Mouse (Mus musculus): ENCODE results near the gene Barx2. TPM values are rescaled to one million over a fixed set of nuclear protein-coding genes. Genes with fewer than 3 reads are reported as not detected.
A peak's percentile ranks its signal among the peaks of the same experiment; 100 is the strongest.

The Barx2 gene
- polyA plus RNA-seq, 1 experiment from 2014 or later = not detected

DNA sequence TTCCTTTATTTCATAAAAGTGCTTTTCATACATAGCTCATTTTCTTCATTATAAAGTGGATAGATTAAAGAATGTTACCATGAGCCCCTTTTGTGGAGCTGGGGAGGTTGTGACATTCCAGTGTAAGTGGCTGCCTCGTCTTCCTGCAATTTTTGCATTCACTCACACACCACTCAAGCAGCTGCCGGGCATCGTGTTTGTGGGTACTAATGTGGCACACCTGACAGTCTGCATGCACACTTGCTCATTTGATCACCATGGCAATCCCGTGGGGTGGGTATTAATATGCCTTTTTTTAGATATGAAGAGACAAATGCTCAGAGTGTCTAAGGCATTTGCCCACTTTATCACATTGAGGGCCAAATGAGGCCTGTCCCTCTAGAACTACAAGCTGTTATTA is 24.9 kb downstream of the Barx2 start:
- Histone ChIP-seq H3K36me3 (no peaks in the 10 kb centered on the region), H3K4me3 (no peak overlapping the region), H3K4me2 (no peak overlapping the region), H3K4me1 (replicated peaks) (no peaks in the 10 kb centered on the region), H3K9ac (no peak overlapping the region), H3K9me3 (replicated peaks) (no peaks in the 10 kb centered on the region), H3K27me3 (replicated peaks) (no peaks in the 10 kb centered on the region), H3K27ac (ENCODE audit: poor library complexity, severe bottlenecking) (no peak overlapping the region)
- ATAC-seq (ENCODE audit: insufficient number of reproducible peaks, low FRiP score) = no peak
- WGBS = 57% methylated on average over 4 of the region's 4 CpGs

DNA sequence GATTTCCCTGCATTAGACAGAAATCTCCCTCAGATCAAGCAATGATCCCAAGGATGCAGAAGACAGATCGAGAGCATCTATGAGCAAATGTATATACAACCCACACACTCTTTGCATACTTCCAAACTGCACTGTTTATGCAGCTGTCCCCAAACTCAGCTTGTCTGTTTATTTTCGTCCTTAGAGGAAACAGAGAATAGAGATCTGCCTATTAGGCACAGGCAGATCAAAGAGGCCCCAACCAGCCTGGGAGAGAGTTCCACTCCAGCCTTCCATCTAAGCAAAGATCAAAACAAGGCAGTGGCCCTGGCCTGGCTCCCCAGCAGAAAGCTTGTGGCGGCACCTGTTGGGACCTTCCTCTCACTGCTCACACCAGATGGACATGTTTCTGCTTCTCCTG is 27.0 kb downstream of the Barx2 start:
- Histone ChIP-seq H3K36me3 (no peaks in the 10 kb centered on the region), H3K27me3 (replicated peaks) (no peaks in the 10 kb centered on the region), H3K4me1 (replicated peaks) (no peaks in the 10 kb centered on the region), H3K9ac (no peak overlapping the region), H3K4me2 (no peak overlapping the region), H3K27ac (ENCODE audit: poor library complexity, severe bottlenecking) (no peak overlapping the region), H3K4me3 (no peak overlapping the region), H3K9me3 (replicated peaks) (no peaks in the 10 kb centered on the region)
- 55% methylated on average over 3 of the region's 3 CpGs for WGBS
- no peak for ATAC-seq (ENCODE audit: insufficient number of reproducible peaks, low FRiP score)

DNA sequence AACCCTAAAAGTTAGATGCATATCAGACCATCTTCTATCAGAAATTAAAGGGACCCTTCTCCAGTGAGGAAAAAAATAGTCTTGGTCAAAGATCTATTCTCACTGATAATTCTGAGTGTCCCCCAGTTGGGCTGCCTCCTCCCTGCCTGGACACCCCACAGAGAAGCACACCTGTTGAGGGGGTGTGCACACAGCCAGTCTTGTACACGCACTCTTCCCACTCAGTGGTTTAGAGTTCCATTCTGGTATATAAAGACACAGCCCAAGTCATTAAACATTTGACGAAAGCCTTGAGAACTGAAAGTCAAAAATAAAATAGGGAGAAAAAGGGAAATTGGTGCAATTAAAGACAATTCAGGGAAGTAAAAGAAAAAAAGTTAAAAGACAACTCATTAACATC is 30.9 kb downstream of the Barx2 start:
- Histone ChIP-seq H3K27me3 (replicated peaks) (no peaks in the 10 kb centered on the region), H3K9me3 (replicated peaks) (no peaks in the 10 kb centered on the region), H3K4me2 (no peak overlapping the region), H3K4me1 (replicated peaks) (no peaks in the 10 kb centered on the region), H3K27ac (ENCODE audit: poor library complexity, severe bottlenecking) (no peak overlapping the region), H3K4me3 (no peak overlapping the region), H3K36me3 (no peaks in the 10 kb centered on the region), H3K9ac (no peak overlapping the region)
- 83% methylated on average over 2 of the region's 2 CpGs for WGBS
- no peak for ATAC-seq (ENCODE audit: insufficient number of reproducible peaks, low FRiP score)

DNA sequence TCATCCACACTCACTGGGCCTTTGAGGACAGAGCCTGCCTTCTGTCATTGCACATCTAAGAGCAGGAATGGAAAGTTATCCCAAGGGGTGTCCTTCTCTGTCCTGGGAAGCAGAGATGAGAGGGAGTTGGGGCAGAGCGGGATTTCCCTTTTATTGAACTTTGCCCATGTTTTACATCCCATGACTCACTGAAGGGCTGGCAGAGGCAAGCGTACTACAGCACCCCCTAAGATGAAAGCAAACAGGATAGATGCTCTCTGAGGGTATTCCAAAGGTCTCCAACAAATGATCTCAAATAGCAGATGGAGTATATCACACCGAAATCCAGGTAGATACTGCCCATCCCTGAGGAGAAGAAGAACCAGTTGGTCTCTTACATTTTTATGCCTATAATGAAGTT is 37.7 kb downstream of the Barx2 start:
- H3K4me3 ChIP-seq = no peak overlapping the region
- no peaks in the 10 kb centered on the region for H3K4me1 ChIP-seq (replicated peaks)
- 83% methylated on average over 3 of the region's 3 CpGs for WGBS
- H3K27ac ChIP-seq (ENCODE audit: poor library complexity, severe bottlenecking) = no peak overlapping the region
- no peak overlapping the region for H3K9ac ChIP-seq
- ATAC-seq (ENCODE audit: insufficient number of reproducible peaks, low FRiP score) = no peak
- no peaks in the 10 kb centered on the region for H3K9me3 ChIP-seq (replicated peaks)
- no peak overlapping the region for H3K4me2 ChIP-seq
- no peaks in the 10 kb centered on the region for H3K36me3 ChIP-seq
- no peaks in the 10 kb centered on the region for H3K27me3 ChIP-seq (replicated peaks)

DNA sequence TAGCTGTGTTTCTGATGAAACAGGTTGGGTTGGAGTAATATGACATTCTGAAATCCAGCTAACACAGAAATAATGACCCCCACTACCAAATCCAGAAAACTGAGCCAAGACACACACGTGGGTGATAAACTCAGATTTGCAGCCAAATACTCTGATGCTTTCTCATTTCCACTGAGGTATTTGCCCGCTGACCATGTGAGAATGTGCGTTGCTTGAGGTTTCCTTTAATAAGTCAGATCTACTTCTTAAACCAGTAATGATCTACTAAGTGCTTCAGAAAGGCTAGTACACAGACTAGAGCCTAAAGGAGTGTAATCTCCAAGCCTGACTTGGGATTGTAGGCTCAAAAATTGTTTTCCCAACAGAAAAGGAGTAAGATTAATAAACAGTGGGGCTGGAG is 39.0 kb downstream of the Barx2 start:
- H3K4me1 ChIP-seq (replicated peaks) = no peaks in the 10 kb centered on the region
- H3K27me3 ChIP-seq (replicated peaks) = no peaks in the 10 kb centered on the region
- no peak overlapping the region for H3K4me2 ChIP-seq
- no peak overlapping the region for H3K27ac ChIP-seq (ENCODE audit: poor library complexity, severe bottlenecking)
- 72% methylated on average over 3 of the region's 3 CpGs for WGBS
- no peak overlapping the region for H3K4me3 ChIP-seq
- no peaks in the 10 kb centered on the region for H3K36me3 ChIP-seq
- no peaks in the 10 kb centered on the region for H3K9me3 ChIP-seq (replicated peaks)
- ATAC-seq (ENCODE audit: insufficient number of reproducible peaks, low FRiP score) = no peak
- no peak overlapping the region for H3K9ac ChIP-seq

DNA sequence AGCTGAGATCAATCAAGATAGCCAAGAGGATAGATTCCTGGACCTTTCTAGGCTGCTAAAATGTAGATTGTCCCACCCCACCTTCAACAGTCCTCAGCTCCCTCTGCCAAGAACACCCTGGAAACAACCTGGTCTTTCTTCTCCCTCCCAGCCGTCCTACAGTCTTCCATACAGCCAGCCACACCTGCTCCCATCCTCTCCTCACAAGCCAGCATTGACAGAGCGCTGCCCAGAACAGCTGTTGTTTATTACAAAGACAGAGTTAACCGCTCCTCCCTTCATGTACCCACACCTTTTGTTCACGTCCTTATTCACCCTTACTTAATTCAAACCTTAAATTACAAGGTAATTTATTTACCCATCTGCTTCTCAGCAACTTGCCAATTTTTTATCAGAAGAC is 41.9 kb downstream of the Barx2 start:
- Histone ChIP-seq H3K27ac (ENCODE audit: poor library complexity, severe bottlenecking) (no peak overlapping the region), H3K4me3 (no peak overlapping the region), H3K9me3 (replicated peaks) (no peaks in the 10 kb centered on the region), H3K27me3 (replicated peaks) (no peaks in the 10 kb centered on the region), H3K9ac (no peak overlapping the region), H3K36me3 (no peaks in the 10 kb centered on the region), H3K4me2 (no peak overlapping the region), H3K4me1 (replicated peaks) (no peaks in the 10 kb centered on the region)
- no peak for ATAC-seq (ENCODE audit: insufficient number of reproducible peaks, low FRiP score)
- 55% methylated on average over 4 of the region's 4 CpGs for WGBS

DNA sequence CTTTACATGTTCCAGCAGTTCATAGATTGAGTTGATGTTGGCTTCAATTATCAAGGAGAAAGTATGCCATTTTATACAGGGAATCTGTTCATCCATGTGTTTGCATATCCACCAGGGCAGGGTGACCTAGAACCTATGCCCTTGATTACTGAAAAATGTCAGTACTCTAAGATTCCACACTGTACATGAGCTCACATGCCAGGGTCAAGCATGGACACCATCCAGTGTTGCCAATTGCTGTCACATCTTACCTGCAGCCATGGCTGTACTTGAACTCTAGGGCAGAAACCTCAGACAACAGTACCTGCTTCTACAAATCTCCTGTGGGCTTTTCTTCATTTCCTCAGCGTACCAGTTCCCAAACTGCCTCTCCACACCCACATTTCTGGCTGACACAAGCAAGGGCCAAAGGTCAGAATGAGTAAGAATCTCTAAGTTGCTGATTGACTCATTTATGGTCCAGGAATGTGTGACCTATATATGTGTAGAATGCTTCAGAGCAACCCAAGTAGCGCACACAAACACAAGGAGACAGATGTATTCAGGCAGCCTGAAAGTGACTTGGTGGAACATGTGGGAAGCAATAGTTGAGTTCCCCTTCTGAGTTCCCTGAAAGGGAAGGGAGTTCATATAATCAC is 44.3 kb downstream of the Barx2 start:
- Histone ChIP-seq H3K4me3 (no peak overlapping the region), H3K27me3 (replicated peaks) (no peaks in the 10 kb centered on the region), H3K36me3 (no peaks in the 10 kb centered on the region), H3K27ac (ENCODE audit: poor library complexity, severe bottlenecking) (no peak overlapping the region), H3K4me1 (replicated peaks) (no peaks in the 10 kb centered on the region), H3K4me2 (no peak overlapping the region), H3K9ac (no peak overlapping the region), H3K9me3 (replicated peaks) (no peaks in the 10 kb centered on the region)
- no peak for ATAC-seq (ENCODE audit: insufficient number of reproducible peaks, low FRiP score)
- 79% methylated on average over 2 of the region's 2 CpGs for WGBS

DNA sequence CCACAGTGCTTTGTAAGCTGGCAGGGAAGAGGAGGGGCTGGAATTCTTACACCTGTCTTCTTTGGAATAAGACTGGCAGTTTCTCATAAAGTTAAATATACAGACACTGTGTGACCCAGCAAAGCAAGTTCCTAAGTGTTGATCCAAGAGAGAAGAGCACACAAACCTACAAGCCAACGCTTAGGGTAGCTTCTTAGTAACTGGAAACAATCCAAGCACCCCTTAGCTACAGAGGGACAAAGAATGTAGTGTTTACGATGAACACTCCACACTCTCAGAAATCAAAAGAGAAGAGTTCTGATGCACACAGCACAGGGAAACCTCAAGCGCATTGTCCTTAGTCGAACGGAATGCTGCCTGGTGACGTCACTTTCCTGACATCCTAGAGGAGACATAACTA is 49.4 kb downstream of the Barx2 start:
- ATAC-seq (ENCODE audit: insufficient number of reproducible peaks, low FRiP score) = no peak
- 77% methylated on average over 6 of the region's 6 CpGs for WGBS
- no peak overlapping the region for H3K27ac ChIP-seq (ENCODE audit: poor library complexity, severe bottlenecking)
- no peak overlapping the region for H3K4me2 ChIP-seq
- no peaks in the 10 kb centered on the region for H3K9me3 ChIP-seq (replicated peaks)
- peaks cover 9% of the 10 kb centered on the region for H3K27me3 ChIP-seq (replicated peaks)
- H3K9ac ChIP-seq = no peak overlapping the region
- no peaks in the 10 kb centered on the region for H3K4me1 ChIP-seq (replicated peaks)
- no peak overlapping the region for H3K4me3 ChIP-seq
- no peaks in the 10 kb centered on the region for H3K36me3 ChIP-seq

DNA sequence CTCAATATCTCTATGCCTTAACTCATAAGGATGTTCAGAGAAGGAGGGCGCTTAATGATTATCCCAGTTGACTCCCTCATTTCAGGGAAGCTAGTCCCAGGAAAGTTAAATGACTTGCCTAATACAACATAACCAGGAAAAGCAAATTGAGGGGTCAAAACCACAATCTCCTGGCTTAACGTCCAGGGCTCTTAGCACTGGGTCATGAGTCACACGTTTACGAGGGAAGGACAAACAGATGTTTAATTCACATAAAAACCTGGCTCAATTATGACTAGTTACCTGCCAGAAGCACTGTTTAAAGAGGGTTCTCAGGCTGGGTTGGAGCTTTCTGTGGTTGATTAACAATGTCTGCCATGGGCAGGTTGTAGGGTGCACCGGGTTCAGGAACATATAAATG is 53.8 kb downstream of the Barx2 start:
- Histone ChIP-seq H3K9me3 (replicated peaks) (no peaks in the 10 kb centered on the region), H3K4me1 (replicated peaks) (no peaks in the 10 kb centered on the region), H3K27me3 (replicated peaks) (peaks cover 15% of the 10 kb centered on the region), H3K9ac (no peak overlapping the region), H3K4me3 (no peak overlapping the region), H3K27ac (ENCODE audit: poor library complexity, severe bottlenecking) (no peak overlapping the region), H3K36me3 (no peaks in the 10 kb centered on the region), H3K4me2 (no peak overlapping the region)
- 78% methylated on average over 5 of the region's 5 CpGs for WGBS
- ATAC-seq (ENCODE audit: insufficient number of reproducible peaks, low FRiP score) = no peak

DNA sequence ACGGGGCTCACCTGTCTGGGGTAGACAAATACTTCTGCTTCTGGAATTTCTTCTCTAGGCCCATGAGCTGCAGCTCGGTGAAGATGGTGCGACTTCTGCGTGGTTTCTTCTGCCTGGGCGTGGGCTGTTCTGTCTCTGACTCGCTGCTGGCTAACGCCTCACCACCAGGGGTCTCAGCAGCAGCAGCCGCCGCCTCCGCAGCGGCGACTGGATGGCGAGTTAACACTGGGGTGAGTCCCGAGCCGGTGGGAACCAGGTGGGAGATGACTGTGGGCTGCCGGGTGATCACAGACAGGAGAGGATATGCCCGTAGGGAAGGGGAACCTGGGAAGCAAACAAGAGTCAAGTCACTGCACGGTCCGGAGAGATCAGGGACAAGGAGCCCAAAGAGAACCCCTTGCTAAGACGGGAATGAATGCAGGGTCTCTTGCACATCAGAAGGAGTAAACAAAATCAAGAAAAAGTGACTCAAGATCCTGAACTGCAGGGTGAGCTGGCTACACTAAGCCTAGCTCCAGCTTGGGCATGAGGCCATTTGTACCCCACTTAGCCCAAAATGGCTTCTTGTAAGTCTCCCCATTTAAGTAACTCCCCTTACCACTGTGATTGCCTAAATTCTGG is 54.4 kb downstream of the Barx2 start:
- Histone ChIP-seq H3K4me2 (peak overlapping the region; percentile 63), H3K36me3 (no peaks in the 10 kb centered on the region), H3K9ac (no peak overlapping the region), H3K27ac (ENCODE audit: poor library complexity, severe bottlenecking) (no peak overlapping the region), H3K4me3 (0 out of 2 replicates have a peak overlapping the region, but pooled peaks have one; percentile 18), H3K4me1 (replicated peaks) (no peaks in the 10 kb centered on the region), H3K27me3 (replicated peaks) (peaks cover 15% of the 10 kb centered on the region), H3K9me3 (replicated peaks) (no peaks in the 10 kb centered on the region)
- 6% methylated on average over 20 of the region's 20 CpGs for WGBS
- ATAC-seq (ENCODE audit: insufficient number of reproducible peaks, low FRiP score) = no peak

DNA sequence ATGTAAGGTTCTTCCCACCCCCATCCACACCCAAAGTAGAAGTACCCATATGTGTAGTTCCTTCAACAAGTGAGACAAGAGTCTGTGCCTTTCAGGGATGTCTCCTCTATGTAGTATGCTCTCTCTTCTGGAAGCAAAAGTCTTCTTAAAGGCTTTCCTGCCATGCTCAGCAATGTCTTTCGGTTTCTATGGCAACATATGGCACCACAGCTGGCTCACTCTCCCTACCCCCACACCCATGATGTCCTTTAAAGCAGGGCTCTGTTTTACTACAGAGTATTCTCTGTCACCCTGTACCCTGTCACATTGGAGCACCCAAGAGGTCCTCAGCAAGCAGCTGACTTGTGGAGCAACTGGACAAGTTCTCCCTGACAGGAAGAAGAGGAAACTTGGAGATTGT is 55.8 kb downstream of the Barx2 start:
- Histone ChIP-seq H3K4me3 (no peak overlapping the region), H3K9me3 (replicated peaks) (no peaks in the 10 kb centered on the region), H3K4me1 (replicated peaks) (no peaks in the 10 kb centered on the region), H3K27me3 (replicated peaks) (peaks cover 15% of the 10 kb centered on the region), H3K9ac (no peak overlapping the region), H3K4me2 (no peak overlapping the region), H3K36me3 (no peaks in the 10 kb centered on the region), H3K27ac (ENCODE audit: poor library complexity, severe bottlenecking) (no peak overlapping the region)
- ATAC-seq (ENCODE audit: insufficient number of reproducible peaks, low FRiP score) = no peak
- 73% methylated on average over 1 of the region's 1 CpGs for WGBS

DNA sequence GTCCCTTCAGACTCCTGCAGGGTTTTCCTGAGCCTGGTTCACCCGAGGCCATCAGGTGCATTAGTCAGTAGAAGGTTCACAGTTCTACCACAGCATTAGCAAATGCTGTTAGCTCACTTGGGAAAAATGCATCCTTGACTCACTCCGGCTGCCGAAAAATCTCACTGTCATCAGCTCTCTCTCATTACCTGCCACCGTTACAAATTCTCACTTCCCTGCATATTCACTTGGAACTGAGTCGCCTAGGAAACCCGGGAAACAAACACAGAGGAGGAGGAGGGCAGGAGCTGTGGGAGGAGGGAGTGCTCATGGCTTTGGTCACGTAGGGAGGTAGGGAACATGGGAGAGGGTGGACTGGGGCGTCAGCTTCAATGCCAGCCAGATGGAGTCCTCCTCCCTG is 56.8 kb downstream of the Barx2 start:
- H3K36me3 ChIP-seq = no peaks in the 10 kb centered on the region
- H3K4me2 ChIP-seq = no peak overlapping the region
- 34% methylated on average over 8 of the region's 8 CpGs for WGBS
- no peaks in the 10 kb centered on the region for H3K9me3 ChIP-seq (replicated peaks)
- no peak overlapping the region for H3K27ac ChIP-seq (ENCODE audit: poor library complexity, severe bottlenecking)
- H3K9ac ChIP-seq = no peak overlapping the region
- H3K4me3 ChIP-seq = no peak overlapping the region
- no peak for ATAC-seq (ENCODE audit: insufficient number of reproducible peaks, low FRiP score)
- H3K27me3 ChIP-seq (replicated peaks) = peaks cover 15% of the 10 kb centered on the region
- H3K4me1 ChIP-seq (replicated peaks) = no peaks in the 10 kb centered on the region

All from heart, embryonic 12.5 days (tissue).